Mouse (Mus musculus): Measurements from ENCODE around the gene Ccnd3. TPM values are rescaled to one million over a fixed set of nuclear protein-coding genes. Genes with fewer than 3 reads are reported as not detected.
"Not testable (repeated sequence)": the region's sequence is repeated elsewhere in the genome, so short reads cannot be mapped to it uniquely, and the experiment has no call there.

Gene Ccnd3
- polyA plus RNA-seq, 1 experiment from 2014 or later: 214 TPM

- Histone ChIP-seq H3K4me2 (replicated peaks; ENCODE audit: low read depth, low read length) (peak within 1 kb of the TSS; percentile 75), H3K27me3 (replicated peaks; ENCODE audit: insufficient read depth, low read length) (no peaks in the 10 kb centered on the region), H3K9me3 (ENCODE audit: low read length) (no peaks in the 10 kb centered on the region), H3K9ac (replicated peaks; ENCODE audit: low read depth) (peak within 1 kb of the TSS; percentile 79), H3K4me3 (ENCODE audit: low read depth, low read length) (peak within 1 kb of the TSS; percentile 79), H3K4me1 (ENCODE audit: insufficient read depth, low read depth, low read length) (peaks cover 33% of the 10 kb centered on the region), H3K36me3 (ENCODE audit: insufficient read depth, low read length) (peaks cover 10% of the 10 kb centered on the region), H3K27ac (ENCODE audit: low read length) (peak within 1 kb of the TSS; percentile 88)
- ATAC-seq (peak; percentile 92), DNase-seq (ENCODE audit: low spot score) (peak; percentile 98)
- WGBS: 1% methylated on average over 38 of the region's 40 CpGs
- TF ChIP-seq EP300 (IDR thresholded peaks at IDR 0.05) (peak; percentile 64; the same call in 1 of the 2 replicates), CTCF (IDR thresholded peaks at IDR 0.05) (no peak)
These were observed 2.7 kb upstream of the Ccnd3 start, which contains the start of gene Taf8 for GRCm38 (mm10) chr17:47501946-47502706. Gene Taf8 (minus strand): TSS chr17:47502292.

GRCm38 (mm10) chr17:47502707-47503045, 2.2 kb upstream of the Ccnd3 start:
- not testable (repeated sequence) for H3K4me3 ChIP-seq (ENCODE audit: low read depth, low read length); ATAC-seq

GRCm38 (mm10) chr17:47503689-47504088, 1.2 kb upstream of the Ccnd3 start:
- no peak for DNase-seq (ENCODE audit: low spot score)
- no peak overlapping the region for H3K4me2 ChIP-seq (replicated peaks; ENCODE audit: low read depth, low read length)
- ATAC-seq: no peak
- H3K27me3 ChIP-seq (replicated peaks; ENCODE audit: insufficient read depth, low read length): no peaks in the 10 kb centered on the region
- H3K36me3 ChIP-seq (ENCODE audit: insufficient read depth, low read length): no peaks in the 10 kb centered on the region
- TF ChIP-seq CTCF (IDR thresholded peaks at IDR 0.05) (no peak), EP300 (IDR thresholded peaks at IDR 0.05) (0 out of 2 replicates have a peak, but pooled peaks have one; percentile 18)
- no peak overlapping the region for H3K4me3 ChIP-seq (ENCODE audit: low read depth, low read length)
- peaks cover 41% of the 10 kb centered on the region for H3K4me1 ChIP-seq (ENCODE audit: insufficient read depth, low read depth, low read length)
- H3K9me3 ChIP-seq (ENCODE audit: low read length): no peaks in the 10 kb centered on the region
- H3K9ac ChIP-seq (replicated peaks; ENCODE audit: low read depth): no peak overlapping the region
- peak overlapping the region; percentile 91; the same call in 1 of the 2 replicates for H3K27ac ChIP-seq (ENCODE audit: low read length)

More at GRCm38 (mm10) chr17:47502707-47503045, 2.2 kb upstream of the Ccnd3 start:
- peaks cover 39% of the 10 kb centered on the region for H3K4me1 ChIP-seq (ENCODE audit: insufficient read depth, low read depth, low read length)
- H3K27ac ChIP-seq (ENCODE audit: low read length); H3K27me3 ChIP-seq (replicated peaks; ENCODE audit: insufficient read depth, low read length); H3K9me3 ChIP-seq (ENCODE audit: low read length); H3K36me3 ChIP-seq (ENCODE audit: insufficient read depth, low read length); DNase-seq (ENCODE audit: low spot score); H3K9ac ChIP-seq (replicated peaks; ENCODE audit: low read depth): not testable (repeated sequence)
- H3K4me2 ChIP-seq (replicated peaks; ENCODE audit: low read depth, low read length): 0 out of 2 replicates have a peak overlapping the region, but pooled peaks have one; percentile 75
- WGBS: 83% methylated on average over 6 of the region's 6 CpGs

GRCm38 (mm10) chr17:47504228-47504627, 623 bp upstream of the Ccnd3 start:
- no peaks in the 10 kb centered on the region for H3K9me3 ChIP-seq (ENCODE audit: low read length)
- no peaks in the 10 kb centered on the region for H3K27me3 ChIP-seq (replicated peaks; ENCODE audit: insufficient read depth, low read length)
- H3K36me3 ChIP-seq (ENCODE audit: insufficient read depth, low read length): no peaks in the 10 kb centered on the region
- H3K4me2 ChIP-seq (replicated peaks; ENCODE audit: low read depth, low read length): peak overlapping the region; percentile 66
- peaks cover 43% of the 10 kb centered on the region for H3K4me1 ChIP-seq (ENCODE audit: insufficient read depth, low read depth, low read length)
- ATAC-seq (no peak), DNase-seq (ENCODE audit: low spot score) (peak; percentile 55)
- H3K9ac ChIP-seq (replicated peaks; ENCODE audit: low read depth): peak overlapping the region; percentile 70; the same call in 1 of the 2 replicates
- peak overlapping the region; percentile 91 for H3K27ac ChIP-seq (ENCODE audit: low read length)
- H3K4me3 ChIP-seq (ENCODE audit: low read depth, low read length): peak overlapping the region; percentile 50
- TF ChIP-seq EP300 (IDR thresholded peaks at IDR 0.05) (no peak), CTCF (IDR thresholded peaks at IDR 0.05) (no peak; the same call in 1 of the 2 replicates)
- 38% methylated on average over 5 of the region's 5 CpGs for WGBS

- peak; percentile 31 for DNase-seq (ENCODE audit: low spot score)
- H3K4me2 ChIP-seq (replicated peaks; ENCODE audit: low read depth, low read length): peak overlapping the region; percentile 66
- H3K36me3 ChIP-seq (ENCODE audit: insufficient read depth, low read length): no peaks in the 10 kb centered on the region
- peak overlapping the region; percentile 50 for H3K4me3 ChIP-seq (ENCODE audit: low read depth, low read length)
- peaks cover 44% of the 10 kb centered on the region for H3K4me1 ChIP-seq (ENCODE audit: insufficient read depth, low read depth, low read length)
- no peaks in the 10 kb centered on the region for H3K27me3 ChIP-seq (replicated peaks; ENCODE audit: insufficient read depth, low read length)
- peak overlapping the region; percentile 91 for H3K27ac ChIP-seq (ENCODE audit: low read length)
- WGBS: 57% methylated on average over 2 of the region's 2 CpGs
- TF ChIP-seq CTCF (IDR thresholded peaks at IDR 0.05): no peak
- TF ChIP-seq EP300 (IDR thresholded peaks at IDR 0.05): no peak
- no peaks in the 10 kb centered on the region for H3K9me3 ChIP-seq (ENCODE audit: low read length)
- no peak for ATAC-seq
- peak overlapping the region; percentile 70 for H3K9ac ChIP-seq (replicated peaks; ENCODE audit: low read depth)
These were observed 715 bp downstream of the Ccnd3 start for GRCm38 (mm10) chr17:47505566-47505965.

- Histone ChIP-seq H3K4me3 (ENCODE audit: low read depth, low read length) (peak overlapping the region; percentile 50), H3K27me3 (replicated peaks; ENCODE audit: insufficient read depth, low read length) (no peaks in the 10 kb centered on the region), H3K9ac (replicated peaks; ENCODE audit: low read depth) (peak overlapping the region; percentile 70), H3K4me2 (replicated peaks; ENCODE audit: low read depth, low read length) (peak overlapping the region; percentile 66), H3K36me3 (ENCODE audit: insufficient read depth, low read length) (no peaks in the 10 kb centered on the region), H3K4me1 (ENCODE audit: insufficient read depth, low read depth, low read length) (peaks cover 45% of the 10 kb centered on the region), H3K27ac (ENCODE audit: low read length) (peak overlapping the region; percentile 91; the same call in 1 of the 2 replicates), H3K9me3 (ENCODE audit: low read length) (no peaks in the 10 kb centered on the region)
- 93% methylated on average over 1 of the region's 1 CpGs for WGBS
- peak; percentile 18 for DNase-seq (ENCODE audit: low spot score)
- no peak for TF ChIP-seq EP300 (IDR thresholded peaks at IDR 0.05)
- TF ChIP-seq CTCF (IDR thresholded peaks at IDR 0.05): no peak
- no peak for ATAC-seq
These were observed 1.2 kb downstream of the Ccnd3 start for GRCm38 (mm10) chr17:47506042-47506441.
